Mouse (Mus musculus) urinary bladder, postnatal 14 days (tissue): ENCODE measurements around the gene Pdss2.

Experiments
- DNase-seq: peaks from one replicate; pipeline ENCODE4 v3.0.0; 2021; ENCODE audit warnings: low spot score

Gene Pdss2

GRCm38 (mm10) chr10:43439492-43439941, 218.2 kb downstream of the Pdss2 start:
- DNase-seq: no peak

GRCm38 (mm10) chr10:43440050-43440449, 218.8 kb downstream of the Pdss2 start:
- DNase-seq: no peak

GRCm38 (mm10) chr10:43440981-43441740, 219.9 kb downstream of the Pdss2 start:
- DNase-seq: no peak

- DNase-seq: no peak
Observed at GRCm38 (mm10) chr10:43448656-43449055, 227.4 kb downstream of the Pdss2 start.

- peak; percentile 66 for DNase-seq
Observed at GRCm38 (mm10) chr10:43451848-43452662, 230.8 kb downstream of the Pdss2 start.

- no peak for DNase-seq
Observed at GRCm38 (mm10) chr10:43452663-43452996, 231.3 kb downstream of the Pdss2 start.

GRCm38 (mm10) chr10:43454219-43454618, 232.9 kb downstream of the Pdss2 start:
- no peak for DNase-seq

- no peak for DNase-seq
Observed at GRCm38 (mm10) chr10:43454671-43455070, 233.4 kb downstream of the Pdss2 start.

- no peak for DNase-seq
Observed at GRCm38 (mm10) chr10:43462821-43463220, 241.5 kb downstream of the Pdss2 start.

- no peak for DNase-seq
Observed at GRCm38 (mm10) chr10:43463227-43463626, 241.9 kb downstream of the Pdss2 start.

- no peak for DNase-seq
Observed at GRCm38 (mm10) chr10:43466223-43466622, 244.9 kb downstream of the Pdss2 start.

GRCm38 (mm10) chr10:43467659-43468058, 246.4 kb downstream of the Pdss2 start:
- DNase-seq: no peak

GRCm38 (mm10) chr10:43468293-43468692, 247.0 kb downstream of the Pdss2 start:
- no peak for DNase-seq

GRCm38 (mm10) chr10:43475376-43475775, 254.1 kb downstream of the Pdss2 start:
- DNase-seq: no peak

- no peak for DNase-seq
Observed at GRCm38 (mm10) chr10:43477459-43477858, 256.2 kb downstream of the Pdss2 start.

GRCm38 (mm10) chr10:43477865-43478681, 256.8 kb downstream of the Pdss2 start:
- peak; percentile 52 for DNase-seq

- DNase-seq: peak; percentile 44
Observed at GRCm38 (mm10) chr10:43478751-43479435, 257.6 kb downstream of the Pdss2 start, which contains the start of gene Bend3. TSS of gene Bend3 (plus strand) at chr10:43478831.

GRCm38 (mm10) chr10:43479436-43480157, 258.3 kb downstream of the Pdss2 start:
- peak; percentile 86 for DNase-seq

GRCm38 (mm10) chr10:43480227-43480849, 259.1 kb downstream of the Pdss2 start:
- DNase-seq: no peak

- DNase-seq: no peak
Observed at GRCm38 (mm10) chr10:43481179-43481578, 259.9 kb downstream of the Pdss2 start.

- DNase-seq: no peak
Observed at GRCm38 (mm10) chr10:43482021-43482420, 260.7 kb downstream of the Pdss2 start.
